Mouse (Mus musculus) heart, postnatal 0 days (tissue): ENCODE results near the gene Abhd8. TPM values are rescaled to one million over a fixed set of nuclear protein-coding genes. Genes with fewer than 3 reads are reported as not detected.

Experiments used
- ATAC-seq: fragments of 200-750 bp; cut with Nextera tagmentation; 2 replicates; pipeline ENCODE4 v1.8.0; 2017; ENCODE audit warnings: low read depth, moderate number of reproducible peaks, moderate library complexity; ENCODE audit not compliant: insufficient read depth
- DNase-seq: peaks from one replicate; pipeline ENCODE4 v3.0.0-alpha.2; 2016; ENCODE audit warnings: low spot score
- H3K27ac ChIP-seq: fragments of 300-500 bp; sonication (generic); 2 replicates; pipeline ENCODE4 v1.5.1; 2014; ENCODE audit warnings: low read depth, mild to moderate bottlenecking
- H3K27me3 ChIP-seq: fragments of 300-500 bp; sonication (generic); 2 replicates; pipeline ENCODE4 v1.6.1; 2014; ENCODE audit warnings: low read length, mixed read lengths; ENCODE audit not compliant: control insufficient read depth, insufficient read depth
- H3K36me3 ChIP-seq: fragments of 300-500 bp; sonication (generic); replicated peaks from 2 replicates; pipeline ENCODE4 v1.6.1; 2014; ENCODE audit warnings: low read length, mixed read lengths; ENCODE audit not compliant: control insufficient read depth, insufficient read depth
- H3K4me1 ChIP-seq: fragments of 300-500 bp; sonication (generic); 2 replicates; pipeline ENCODE4 v1.6.1; 2014; ENCODE audit warnings: antibody characterized with exemption; ENCODE audit not compliant: control insufficient read depth, insufficient read depth
- H3K4me2 ChIP-seq: fragments of 300-500 bp; sonication (generic); 2 replicates; pipeline ENCODE4 v1.6.1; 2014; ENCODE audit warnings: low read depth, mild to moderate bottlenecking, low read length, moderate library complexity
- H3K4me3 ChIP-seq: fragments of 300-500 bp; sonication (generic); 2 replicates; pipeline ENCODE4 v1.5.1; 2014; ENCODE audit warnings: low read depth, low read length
- H3K9ac ChIP-seq: fragments of 300-500 bp; sonication (generic); replicated peaks from 2 replicates; pipeline ENCODE4 v1.6.1; 2014; ENCODE audit warnings: low read depth, low read length, mixed read lengths
- H3K9me3 ChIP-seq: fragments of 300-500 bp; sonication (generic); replicated peaks from 2 replicates; pipeline ENCODE4 v1.6.1; 2016; ENCODE audit warnings: low read length; ENCODE audit not compliant: control insufficient read depth
- CTCF ChIP-seq: IDR thresholded peaks from 2 replicates; pipeline ENCODE4 v1.5.1; 2016; ENCODE audit warnings: antibody characterized with exemption, control low read depth, low read depth
- EP300 ChIP-seq: IDR thresholded peaks from 2 replicates; pipeline ENCODE4 v1.6.1; 2016; ENCODE audit warnings: antibody characterized with exemption, low read depth
- WGBS: fragments of 180-500 bp; shearing (Covaris S2); extraction: QIAGEN DNeasy Blood & Tissue Kit; methylation state at CpG from one replicate; pipeline ENCODE4 v1.1.7; 2014; 5-methylcytosine and 5-hydroxymethylcytosine counted together
- polyA plus RNA-seq: library from polyadenylated mRNA; unstranded; fragments of >200 nt; fragmentation: Nextera tagmentation; extraction: Ambion mirVana; gene quantifications from 2 replicates; pipeline ENCODE4 v1.2.1, GENCODE M21; 2015
- total RNA-seq: library from RNA; depleted of rRNA; stranded (reverse); fragments of >200 nt; gene quantifications from 2 replicates; pipeline ENCODE4 v1.2.3, GENCODE M21; 2014; ENCODE audit warnings: low replicate concordance; rRNA removed

Gene Abhd8
- total RNA-seq (57.7 and 69.8 TPM in 2 replicates), polyA plus RNA-seq (32.8 and 36.6 TPM in 2 replicates)

DNA sequence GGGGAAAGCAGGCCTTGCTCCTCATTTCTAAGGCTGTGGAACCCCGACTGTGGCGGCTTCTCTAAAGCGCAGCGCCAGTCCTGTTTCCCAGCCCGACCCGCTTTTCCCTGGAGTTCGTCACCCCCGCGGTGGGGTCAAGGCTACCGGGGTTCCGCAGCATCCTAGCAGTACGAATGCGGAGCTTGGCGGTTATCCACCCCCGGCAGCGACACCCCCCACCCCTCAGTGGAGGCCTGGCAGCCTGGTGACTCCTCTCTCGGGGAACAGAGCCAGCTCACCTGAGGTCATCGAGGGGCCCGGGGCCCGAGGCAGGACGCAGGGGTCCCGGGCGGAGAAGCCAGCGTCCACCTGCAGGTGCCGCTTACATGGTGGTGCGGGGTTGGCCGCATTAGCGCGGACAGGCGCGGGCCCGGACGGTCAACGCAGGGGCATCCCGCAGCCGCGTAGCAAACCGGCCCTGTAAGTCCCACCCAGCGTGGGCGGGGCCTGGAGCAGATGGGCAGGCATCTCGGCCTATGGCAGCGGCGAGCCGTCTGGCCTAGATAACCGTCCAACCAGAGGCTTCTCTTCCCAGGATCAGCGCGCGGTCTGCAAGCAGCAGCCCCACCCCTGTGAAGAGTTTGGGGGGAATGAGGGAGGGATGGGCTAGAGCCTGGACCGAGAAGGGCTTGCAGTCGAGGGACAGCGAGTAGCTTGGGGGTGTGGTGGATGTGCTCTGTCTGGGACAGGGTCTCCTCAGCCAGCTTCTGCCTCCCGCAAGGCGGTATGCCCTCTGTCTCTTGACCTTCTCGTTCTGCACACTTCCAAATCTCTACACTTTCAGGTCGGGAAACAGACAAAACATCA, at the start of gene Abhd8:
Abhd8 (minus strand) TSS at position 468 of the 846 bp plus-strand sequence.
- H3K9me3 ChIP-seq = no peaks in the 10 kb centered on the region
- H3K36me3 ChIP-seq = peaks cover 17% of the 10 kb centered on the region; the same call in 1 of the 2 replicates
- ATAC-seq (peak; percentile 59), DNase-seq (peak; percentile 85)
- no peaks in the 10 kb centered on the region for H3K27me3 ChIP-seq
- peaks cover 10% of the 10 kb centered on the region; the same call in 1 of the 2 replicates for H3K4me1 ChIP-seq
- under 1% methylated on average over 55 of the region's 55 CpGs for WGBS
- H3K27ac ChIP-seq = peak within 1 kb of the TSS; percentile 93
- H3K4me2 ChIP-seq = peak within 1 kb of the TSS; percentile 87
- peak within 1 kb of the TSS; percentile 75 for H3K4me3 ChIP-seq
- TF ChIP-seq CTCF (no peak), EP300 (no peak)
- H3K9ac ChIP-seq = peak within 1 kb of the TSS; percentile 50

DNA sequence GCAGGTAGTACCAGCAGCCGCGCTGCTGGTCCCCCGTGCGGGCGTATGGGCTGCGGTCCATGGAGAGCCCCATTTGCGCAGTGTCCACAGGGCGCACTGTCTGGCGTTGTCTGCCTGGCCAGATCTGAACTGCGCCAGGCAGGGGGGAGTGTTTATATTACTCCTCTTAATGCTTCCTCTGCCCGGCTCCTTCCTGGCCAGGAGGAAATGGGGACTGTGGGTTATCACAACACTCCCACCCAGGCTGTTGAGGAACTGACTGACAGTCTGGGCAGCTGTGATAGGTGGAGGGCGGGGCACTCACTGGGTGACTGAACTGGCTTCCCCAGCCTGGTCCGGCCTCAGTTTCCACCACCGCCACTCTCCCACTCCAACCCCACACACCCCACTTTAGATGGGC, 48.2 kb upstream of the Abhd8 start, which contains the start of gene Plvap:
Plvap (minus strand) TSS at position 109 of the 400 bp plus-strand sequence.
- TF ChIP-seq CTCF (no peak), EP300 (no peak)
- 27% methylated on average over 12 of the region's 14 CpGs for WGBS
- no peak within 1 kb of the TSS for H3K9ac ChIP-seq

DNA sequence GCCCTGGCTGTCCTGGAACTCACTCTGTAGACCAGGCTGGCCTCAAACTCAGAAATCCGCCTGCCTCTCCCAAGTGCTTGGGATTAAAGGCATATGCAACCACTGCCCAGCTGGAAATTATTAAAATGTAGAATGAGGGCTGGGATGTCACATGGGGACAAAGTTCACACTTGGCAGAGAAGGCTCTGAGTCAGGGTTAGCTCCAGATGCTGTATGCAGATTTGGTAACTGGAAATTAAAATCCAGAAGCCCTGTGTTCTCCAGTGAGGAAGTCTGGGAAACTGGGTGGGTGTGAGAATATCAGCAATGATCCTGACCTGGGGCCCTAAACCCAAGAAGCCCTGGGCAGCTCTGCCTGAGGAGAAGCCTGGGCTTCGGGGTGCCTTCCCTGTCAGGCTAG, 45.9 kb upstream of the Abhd8 start:
- WGBS = 67% methylated on average over 2 of the region's 2 CpGs
- H3K27me3 ChIP-seq = peaks cover 62% of the 10 kb centered on the region
- no peak for DNase-seq
- ATAC-seq = no peak
- H3K27ac ChIP-seq = no peak overlapping the region
- no peak overlapping the region for H3K4me3 ChIP-seq
- 0 out of 2 replicates have a peak, but pooled peaks cover 3% of the 10 kb centered on the region for H3K4me1 ChIP-seq
- no peaks in the 10 kb centered on the region for H3K36me3 ChIP-seq
- no peak overlapping the region for H3K9ac ChIP-seq
- H3K9me3 ChIP-seq = no peaks in the 10 kb centered on the region
- no peak for TF ChIP-seq EP300
- TF ChIP-seq CTCF = no peak
- no peak overlapping the region; the same call in 1 of the 2 replicates for H3K4me2 ChIP-seq

More for the DNA sequence above, 48.2 kb upstream of the Abhd8 start, which contains the start of gene Plvap:
- ATAC-seq (peak; percentile 13; the same call in 1 of the 2 replicates), DNase-seq (no peak)
- Histone ChIP-seq H3K27me3 (peaks cover 46% of the 10 kb centered on the region), H3K36me3 (no peaks in the 10 kb centered on the region), H3K4me2 (peak within 1 kb of the TSS; percentile 23), H3K4me3 (peak within 1 kb of the TSS; percentile 15), H3K4me1 (0 out of 2 replicates have a peak, but pooled peaks cover 3% of the 10 kb centered on the region), H3K27ac (no peak within 1 kb of the TSS), H3K9me3 (no peaks in the 10 kb centered on the region)

DNA sequence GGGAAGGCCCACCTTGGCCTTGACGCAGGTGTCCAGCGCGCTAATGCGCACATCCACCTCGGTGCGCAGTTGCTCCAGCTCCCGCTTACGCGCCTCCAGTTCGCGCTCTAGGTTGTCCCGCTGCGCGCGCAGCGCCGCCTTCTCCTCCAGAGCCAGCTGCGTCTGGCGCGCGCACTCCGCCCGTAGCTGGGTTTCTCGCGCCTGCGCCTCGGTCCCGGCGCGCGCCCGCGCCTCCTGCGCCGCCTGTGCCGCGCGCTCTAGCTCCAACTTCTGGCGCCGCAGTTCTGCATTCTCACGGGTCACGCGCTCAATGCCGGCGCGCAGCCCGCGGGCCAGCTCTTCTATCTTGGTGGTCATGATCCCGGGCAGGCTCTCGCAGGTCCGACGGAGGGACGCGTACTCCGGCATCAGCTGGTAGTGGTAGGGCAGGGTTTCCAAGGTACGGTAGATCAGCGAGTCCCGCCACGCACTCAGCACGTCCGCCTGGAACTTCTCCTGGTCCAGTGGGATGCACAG, 44.2 kb upstream of the Abhd8 start:
- H3K9me3 ChIP-seq = no peaks in the 10 kb centered on the region
- peak overlapping the region; percentile 83 for H3K4me2 ChIP-seq
- H3K27me3 ChIP-seq = peaks cover 62% of the 10 kb centered on the region
- H3K27ac ChIP-seq = no peak overlapping the region
- no peak overlapping the region for H3K9ac ChIP-seq
- peak overlapping the region; percentile 48 for H3K4me3 ChIP-seq
- WGBS = under 1% methylated on average over 58 of the region's 61 CpGs
- H3K4me1 ChIP-seq = 0 out of 2 replicates have a peak, but pooled peaks cover 3% of the 10 kb centered on the region
- TF ChIP-seq EP300 (no peak), CTCF (no peak)
- DNase-seq (peak; percentile 86), ATAC-seq (peak; percentile 77)
- H3K36me3 ChIP-seq = no peaks in the 10 kb centered on the region

DNA sequence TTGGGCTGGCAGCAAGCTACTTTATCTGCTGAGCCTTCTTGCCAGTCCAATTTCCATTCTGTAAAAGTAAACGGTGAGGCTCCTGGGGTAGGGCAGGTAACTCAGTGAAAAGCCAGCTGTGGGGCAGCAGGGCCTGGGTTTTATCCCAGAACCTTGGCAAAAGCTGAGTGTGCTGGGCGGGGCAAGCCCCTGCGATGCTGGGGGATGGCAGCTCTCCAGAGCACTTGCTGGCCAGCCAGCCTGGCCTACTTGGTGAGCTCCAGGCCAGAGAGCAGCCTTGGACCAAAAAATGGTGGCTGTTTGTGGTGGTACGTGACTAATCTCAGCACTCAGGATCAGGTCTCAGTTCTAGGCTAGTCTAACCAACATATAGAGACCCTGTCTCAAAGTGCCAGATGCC, 42.5 kb upstream of the Abhd8 start:
- Histone ChIP-seq H3K27ac (no peak overlapping the region), H3K4me2 (no peak overlapping the region), H3K4me3 (no peak overlapping the region), H3K4me1 (0 out of 2 replicates have a peak, but pooled peaks cover 3% of the 10 kb centered on the region), H3K9ac (no peak overlapping the region), H3K9me3 (no peaks in the 10 kb centered on the region), H3K27me3 (peaks cover 53% of the 10 kb centered on the region), H3K36me3 (no peaks in the 10 kb centered on the region)
- WGBS = 58% methylated on average over 4 of the region's 4 CpGs
- ATAC-seq = no peak
- no peak for DNase-seq
- no peak for TF ChIP-seq EP300
